33 mouse cellular contexts compared by ENCODE assay signal in the genomic region with DNA sequence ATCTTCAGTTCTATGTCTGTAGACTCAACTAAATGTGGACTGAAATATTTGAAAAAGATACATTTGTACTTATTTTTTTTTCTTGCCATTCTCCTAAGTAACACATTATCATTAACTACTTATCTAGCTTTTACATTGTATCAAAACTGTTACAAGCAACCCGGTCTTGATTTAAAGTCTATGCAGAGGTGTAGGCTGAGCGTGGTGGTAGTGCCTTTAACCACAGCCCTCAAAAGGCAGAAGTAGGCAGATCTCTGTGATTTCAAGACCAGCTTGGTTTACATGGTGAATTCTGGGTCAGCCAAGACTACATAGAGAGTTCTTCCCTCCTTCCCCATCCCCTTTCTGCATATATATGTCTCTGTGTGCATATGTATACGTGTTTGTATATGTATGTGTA. TPM values are rescaled to one million over a fixed set of nuclear protein-coding genes. Genes with fewer than 3 reads are reported as not detected.
"Had no signal": no experiment of that assay in that cellular context is flagged by ENCODE, and none has a peak within 500 bp of the region (broad histone marks: within the 10 kb centered on the region; RNA-seq: fewer than 3 reads in every experiment).

No protein-coding gene starts in this region.

- H3K27ac ChIP-seq: gastrocnemius, adult 2 months; heart, adult 2 months; heart, embryonic 13.5 days; heart, embryonic 15.5 days; hindbrain, embryonic 13.5 days; intestine, embryonic 15.5 days; kidney, postnatal 0 days; layer of hippocampus, adult 2 months; left cerebral cortex, adult 2 months; limb, embryonic 10.5 days; limb, embryonic 12.5 days; liver, embryonic 13.5 days had no signal

- H3K4me1 ChIP-seq: heart, embryonic 15.5 days; intestine, embryonic 15.5 days; limb, embryonic 10.5 days; limb, embryonic 12.5 days; liver, embryonic 13.5 days had no signal

- H3K9me3 ChIP-seq: heart, embryonic 13.5 days; heart, embryonic 15.5 days; hindbrain, embryonic 13.5 days; intestine, embryonic 15.5 days; limb, embryonic 10.5 days; limb, embryonic 12.5 days; liver, embryonic 13.5 days had no signal

- H3K4me2 ChIP-seq: heart, embryonic 11.5 days; heart, embryonic 13.5 days; heart, embryonic 15.5 days; hindbrain, embryonic 13.5 days; intestine, embryonic 15.5 days; limb, embryonic 12.5 days; liver, embryonic 11.5 days; liver, embryonic 13.5 days had no signal

- H3K9ac ChIP-seq: heart, embryonic 13.5 days; heart, embryonic 15.5 days; hindbrain, embryonic 13.5 days; intestine, embryonic 15.5 days; limb, embryonic 12.5 days; liver, embryonic 13.5 days had no signal

- ATAC-seq: hindbrain, embryonic 16.5 days; inflammation-experienced regulatory T-cells, adult 6 months; intestine, embryonic 15.5 days; intestine, postnatal 0 days had no signal

- DNase-seq: gastrocnemius, adult 2 months; gastrocnemius, postnatal 10 days; gastrocnemius, postnatal 25 days; heart, adult 11 months; heart, adult 2 months; heart, postnatal 14 days; heart, postnatal 4 days; kidney, adult 18-20 months; kidney, adult 8-10 months; kidney, postnatal 14 days; kidney, postnatal 36 days; liver; liver, embryonic 13.5 days had no signal

- H3K4me3 ChIP-seq: gastrocnemius, adult 2 months; heart, adult 2 months; heart, embryonic 13.5 days; heart, embryonic 15.5 days; hindbrain, embryonic 13.5 days; intestine, embryonic 15.5 days; layer of hippocampus, adult 2 months; left cerebral cortex, adult 2 months; limb, embryonic 10.5 days; limb, embryonic 12.5 days; liver, embryonic 13.5 days had no signal

- H3K27me3 ChIP-seq: hindbrain, embryonic 13.5 days; intestine, embryonic 15.5 days; liver, embryonic 13.5 days had no signal

- H3K36me3 ChIP-seq: heart, embryonic 13.5 days; heart, embryonic 15.5 days; hindbrain, embryonic 13.5 days; intestine, embryonic 15.5 days; limb, embryonic 10.5 days; limb, embryonic 12.5 days; liver, embryonic 13.5 days had no signal

RNA-seq across cellular contexts. Expression of a gene that starts 38.7 kb away (rescaled TPM):
- total RNA-seq: heart, adult 2 months; heart, postnatal 14 days; left cerebral cortex, postnatal 14 days had no signal
- polyA plus RNA-seq: heart, adult 2 months; heart, embryonic 13.5 days; hindbrain, embryonic 11.5 days; intestine, embryonic 15.5 days; kidney, embryonic 14.5 days; kidney, postnatal 0 days; limb, embryonic 10.5 days; limb, embryonic 12.5 days had no signal

RNA-seq across cellular contexts. Expression of a gene that starts 52.1 kb away (rescaled TPM):
- total RNA-seq: gastrocnemius, adult 2 months; gastrocnemius, postnatal 10 days; gastrocnemius, postnatal 25 days; heart, adult 2 months; heart, postnatal 14 days; heart, postnatal 4 days; layer of hippocampus, adult 2 months; layer of hippocampus, postnatal 25 days; left cerebral cortex, adult 2 months; left cerebral cortex, postnatal 14 days; left cerebral cortex, postnatal 36 days had no signal
- polyA plus RNA-seq: heart, embryonic 15.5 days; heart, postnatal 0 days; inflammation-experienced regulatory T-cells, adult 6 months; limb, embryonic 10.5 days had no signal
